Mouse (Mus musculus): ENCODE measurements around the gene Pik3cg. TPM values are rescaled to one million over a fixed set of nuclear protein-coding genes. Genes with fewer than 3 reads are reported as not detected.
"Not testable (repeated sequence)": the region's sequence is repeated elsewhere in the genome, so short reads cannot be mapped to it uniquely, and the experiment has no call there.

Pik3cg gene
- polyA plus RNA-seq (2012; fragmentation: generic; extraction: Trizol) = not detected

DNA sequence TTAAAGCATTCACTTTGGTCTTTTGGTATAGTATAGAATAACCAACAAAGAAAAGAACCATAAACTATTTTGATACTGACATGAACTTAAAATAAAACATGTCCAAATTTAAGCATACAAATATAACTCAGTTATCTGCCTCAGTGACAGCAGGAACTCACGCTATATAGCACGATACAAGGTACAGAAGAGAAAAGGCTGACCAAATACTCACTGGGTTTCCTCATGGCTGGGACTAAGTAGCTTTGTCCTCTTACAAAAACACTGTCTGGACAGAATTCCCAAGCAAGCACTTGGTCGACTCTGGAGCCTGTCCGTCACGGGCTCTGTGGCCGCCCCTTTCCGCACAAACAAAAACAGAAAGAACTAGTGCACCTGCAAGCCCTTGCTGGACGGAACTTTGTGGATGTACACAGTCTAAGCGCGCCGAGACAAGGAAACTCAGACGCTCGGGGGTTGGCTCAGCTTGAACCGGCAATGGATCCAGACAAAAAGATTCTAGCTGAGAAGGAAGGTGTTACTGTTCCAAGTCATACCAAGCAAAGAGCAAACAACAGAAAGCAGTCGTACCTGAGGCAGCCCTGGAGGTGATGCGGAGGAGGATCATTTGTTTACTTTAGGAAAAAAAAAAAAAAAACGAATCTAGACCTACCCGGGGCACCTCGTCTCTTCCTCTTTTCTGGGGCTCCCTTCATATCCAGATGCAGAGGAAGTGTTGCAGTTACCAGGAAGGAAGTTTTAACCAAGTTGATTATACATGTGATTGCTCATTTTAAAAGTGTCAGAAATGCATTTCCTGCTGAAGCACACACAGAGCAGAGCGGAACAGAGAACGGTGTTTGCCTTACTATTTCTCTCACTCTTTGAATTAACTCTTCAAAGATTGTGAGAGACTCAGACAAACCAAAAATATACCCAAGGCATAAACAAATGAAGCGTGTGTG is at the start of gene Pik3cg:
Gene Pik3cg, minus strand, starts transcription at position 712 of the 944 bp plus-strand sequence.
- TF ChIP-seq CEBPB (IDR thresholded peaks at IDR 0.05; ENCODE audit: insufficient read depth, poor library complexity, severe bottlenecking) (no peak), SRF (IDR thresholded peaks at IDR 0.05; ENCODE audit: control insufficient read depth, insufficient read length, low read depth) (no peak), MYOG (IDR thresholded peaks at IDR 0.05; ENCODE audit: control insufficient read depth in 1 of 3, insufficient read depth in 1 of 3, insufficient read length in 2 of 3, low read depth in 2 of 3) (no peak)
- no peak within 1 kb of the TSS for H3K4me3 ChIP-seq
- no peak within 1 kb of the TSS for H3ac ChIP-seq (ENCODE audit: control insufficient read depth, insufficient read length)
- no peaks in the 10 kb centered on the region for H3K36me3 ChIP-seq (ENCODE audit: control insufficient read depth, insufficient read depth)
- no peaks in the 10 kb centered on the region for H3K79me2 ChIP-seq (ENCODE audit: control insufficient read depth, insufficient read depth)
- no peaks in the 10 kb centered on the region for H3K27me3 ChIP-seq (ENCODE audit: control insufficient read depth, insufficient read depth, insufficient read length)
- no peak within 1 kb of the TSS for H3K4me2 ChIP-seq (ENCODE audit: low read depth)

DNA sequence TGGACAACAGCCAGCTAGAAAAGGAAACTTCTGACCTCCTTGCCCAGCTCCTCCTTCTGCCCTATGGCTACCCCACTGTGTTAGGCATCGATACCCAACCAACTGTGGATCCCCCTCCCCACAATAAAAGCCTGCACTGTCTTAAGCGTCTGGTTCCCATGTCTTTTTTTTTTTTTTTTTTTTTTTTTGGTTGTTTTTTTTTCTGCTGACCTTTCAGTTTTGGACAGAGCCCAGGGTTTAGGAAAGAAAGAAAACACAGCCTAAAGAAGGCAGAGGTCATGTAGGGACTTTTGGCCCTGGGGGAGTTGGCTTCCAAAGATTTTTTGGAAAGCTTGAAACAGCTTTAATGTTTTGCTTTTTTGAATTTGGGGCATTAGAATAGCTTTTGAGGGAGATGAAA is 40.0 kb upstream of the Pik3cg start:
- H3K4me2 ChIP-seq (ENCODE audit: low read depth) = no peak overlapping the region
- H3K4me3 ChIP-seq = no peak overlapping the region
- no peaks in the 10 kb centered on the region for H3K79me2 ChIP-seq (ENCODE audit: control insufficient read depth, insufficient read depth)
- no peak for TF ChIP-seq SRF (IDR thresholded peaks at IDR 0.05; ENCODE audit: control insufficient read depth, insufficient read length, low read depth)
- TF ChIP-seq POLR2A (IDR thresholded peaks at IDR 0.05; ENCODE audit: insufficient read length, low read depth) = no peak
- no peak for TF ChIP-seq USF1 (IDR thresholded peaks at IDR 0.05; ENCODE audit: low read depth)
- TF ChIP-seq E2F4 (IDR thresholded peaks at IDR 0.05; ENCODE audit: insufficient read depth) = no peak
- TF ChIP-seq TCF12 (IDR thresholded peaks at IDR 0.05; ENCODE audit: insufficient read depth, poor library complexity, severe bottlenecking) = no peak
- no peak for TF ChIP-seq CEBPB (IDR thresholded peaks at IDR 0.05; ENCODE audit: insufficient read depth, poor library complexity, severe bottlenecking)
- no peak for TF ChIP-seq REST (IDR thresholded peaks at IDR 0.05; ENCODE audit: insufficient read depth, insufficient read length)
- TF ChIP-seq MAX (IDR thresholded peaks at IDR 0.05; ENCODE audit: low read depth) = no peak
- no peaks in the 10 kb centered on the region for H3K36me3 ChIP-seq (ENCODE audit: control insufficient read depth, insufficient read depth)
- H3ac ChIP-seq (ENCODE audit: control insufficient read depth, insufficient read length) = no peak overlapping the region
- no peaks in the 10 kb centered on the region for H3K27me3 ChIP-seq (ENCODE audit: control insufficient read depth, insufficient read depth, insufficient read length)

DNA sequence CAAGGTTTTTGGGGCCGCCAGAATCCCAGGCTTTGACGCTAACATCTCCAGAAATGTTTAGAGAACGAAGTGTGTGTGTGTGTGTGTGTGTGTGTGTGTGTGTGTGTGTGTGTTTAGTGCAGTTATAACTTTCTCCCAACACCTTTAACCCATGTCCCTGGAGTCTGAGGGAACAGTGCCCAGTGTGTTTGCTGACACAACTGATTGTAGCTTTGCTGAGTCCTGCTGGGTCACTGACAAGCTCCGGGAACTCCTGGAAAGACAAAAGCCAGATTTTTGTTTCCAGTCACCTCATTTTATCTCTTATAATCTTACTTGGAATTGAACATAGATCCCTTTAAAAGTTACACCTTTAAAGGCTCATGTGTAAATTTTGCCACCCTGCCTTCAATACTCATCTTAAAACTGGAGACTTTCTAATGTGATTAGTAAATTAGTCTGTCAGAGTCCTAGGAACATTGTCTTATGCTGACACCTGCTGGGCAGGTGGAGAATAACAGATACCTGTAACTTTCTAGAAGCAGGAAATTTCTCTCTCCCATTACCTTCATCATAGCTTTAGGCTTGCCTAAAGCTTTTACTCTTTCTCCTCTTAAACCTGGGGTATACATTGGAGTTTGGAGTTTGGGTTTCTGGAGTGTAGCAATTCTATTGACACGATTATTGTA is 37.2 kb upstream of the Pik3cg start:
- TF ChIP-seq REST (IDR thresholded peaks at IDR 0.05; ENCODE audit: insufficient read depth, insufficient read length) (no peak), MYOG (IDR thresholded peaks at IDR 0.05; ENCODE audit: control insufficient read depth in 1 of 3, insufficient read depth in 1 of 3, insufficient read length in 2 of 3, low read depth in 2 of 3) (no peak), TCF3 (IDR thresholded peaks at IDR 0.05; ENCODE audit: insufficient read length, low read depth) (no peak), POLR2A (IDR thresholded peaks at IDR 0.05; ENCODE audit: insufficient read length, low read depth) (no peak), MAX (IDR thresholded peaks at IDR 0.05; ENCODE audit: low read depth) (no peak), CEBPB (IDR thresholded peaks at IDR 0.05; ENCODE audit: insufficient read depth, poor library complexity, severe bottlenecking) (no peak), E2F4 (IDR thresholded peaks at IDR 0.05; ENCODE audit: insufficient read depth) (no peak), MYOD1 (IDR thresholded peaks at IDR 0.05; ENCODE audit: control insufficient read depth in 1 of 3, insufficient read length in 2 of 3, low read depth in 2 of 3) (no peak)
- no peaks in the 10 kb centered on the region for H3K27me3 ChIP-seq (ENCODE audit: control insufficient read depth, insufficient read depth, insufficient read length)
- H3K4me3 ChIP-seq = no peak overlapping the region
- no peak overlapping the region for H3ac ChIP-seq (ENCODE audit: control insufficient read depth, insufficient read length)
- H3K79me2 ChIP-seq (ENCODE audit: control insufficient read depth, insufficient read depth) = no peaks in the 10 kb centered on the region
- no peaks in the 10 kb centered on the region for H3K36me3 ChIP-seq (ENCODE audit: control insufficient read depth, insufficient read depth)
- no peak overlapping the region for H3K4me2 ChIP-seq (ENCODE audit: low read depth)

DNA sequence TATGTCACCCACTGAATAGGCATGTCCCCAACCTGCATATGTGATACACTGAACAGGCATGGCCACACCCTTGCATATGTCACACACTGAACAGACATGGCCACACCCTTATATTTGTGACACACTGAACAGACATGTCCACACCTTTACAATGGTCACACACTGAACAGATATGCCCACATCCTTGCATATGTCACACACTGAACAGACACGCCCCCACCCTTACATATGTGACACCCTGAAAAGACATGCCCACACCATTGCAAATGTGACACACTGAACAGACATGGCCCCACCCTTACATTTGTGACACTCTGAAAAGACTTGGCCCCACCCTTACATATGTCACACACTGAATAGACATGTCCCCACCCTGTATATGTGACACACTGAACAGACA is 35.1 kb upstream of the Pik3cg start:
- Histone ChIP-seq H3ac (ENCODE audit: control insufficient read depth, insufficient read length) (no peak overlapping the region), H3K27me3 (ENCODE audit: control insufficient read depth, insufficient read depth, insufficient read length) (no peaks in the 10 kb centered on the region), H3K79me2 (ENCODE audit: control insufficient read depth, insufficient read depth) (no peaks in the 10 kb centered on the region), H3K36me3 (ENCODE audit: control insufficient read depth, insufficient read depth) (no peaks in the 10 kb centered on the region), H3K4me2 (ENCODE audit: low read depth) (no peak overlapping the region), H3K4me3 (no peak overlapping the region)
- TF ChIP-seq MYOD1 (IDR thresholded peaks at IDR 0.05; ENCODE audit: control insufficient read depth in 1 of 3, insufficient read length in 2 of 3, low read depth in 2 of 3) (no peak), POLR2A (IDR thresholded peaks at IDR 0.05; ENCODE audit: insufficient read length, low read depth) (no peak), CEBPB (IDR thresholded peaks at IDR 0.05; ENCODE audit: insufficient read depth, poor library complexity, severe bottlenecking) (no peak), MYOG (IDR thresholded peaks at IDR 0.05; ENCODE audit: control insufficient read depth in 1 of 3, insufficient read depth in 1 of 3, insufficient read length in 2 of 3, low read depth in 2 of 3) (no peak), USF1 (IDR thresholded peaks at IDR 0.05; ENCODE audit: low read depth) (no peak), POLR2AphosphoS2 (IDR thresholded peaks at IDR 0.05; ENCODE audit: insufficient read length, low read depth) (no peak), TCF3 (IDR thresholded peaks at IDR 0.05; ENCODE audit: insufficient read length, low read depth) (no peak), REST (IDR thresholded peaks at IDR 0.05; ENCODE audit: insufficient read depth, insufficient read length) (no peak), TCF12 (IDR thresholded peaks at IDR 0.05; ENCODE audit: insufficient read depth, poor library complexity, severe bottlenecking) (no peak), MAX (IDR thresholded peaks at IDR 0.05; ENCODE audit: low read depth) (no peak), E2F4 (IDR thresholded peaks at IDR 0.05; ENCODE audit: insufficient read depth) (no peak), SRF (IDR thresholded peaks at IDR 0.05; ENCODE audit: control insufficient read depth, insufficient read length, low read depth) (no peak)

DNA sequence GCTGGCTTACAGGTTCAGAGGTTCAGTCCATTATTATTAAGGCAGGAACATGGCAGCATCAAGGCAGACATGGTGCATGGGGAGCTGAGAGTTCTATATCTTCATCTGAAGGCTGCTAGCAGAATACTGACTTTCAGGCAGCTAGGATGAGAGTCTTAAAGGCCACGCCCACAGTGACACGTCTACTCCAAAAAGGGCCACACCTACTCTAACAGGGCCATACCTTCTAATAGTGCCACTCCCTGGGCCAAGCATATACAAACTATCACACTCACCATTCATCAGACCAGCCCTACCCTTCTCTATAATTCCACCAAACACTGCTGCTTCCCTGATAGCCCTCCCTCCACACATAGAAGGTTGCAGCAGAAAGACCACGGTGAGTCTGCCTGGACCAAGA is 30.7 kb upstream of the Pik3cg start:
- not testable (repeated sequence) for H3K4me3 ChIP-seq; H3K4me2 ChIP-seq (ENCODE audit: low read depth); H3K79me2 ChIP-seq (ENCODE audit: control insufficient read depth, insufficient read depth); H3ac ChIP-seq (ENCODE audit: control insufficient read depth, insufficient read length); H3K36me3 ChIP-seq (ENCODE audit: control insufficient read depth, insufficient read depth); H3K27me3 ChIP-seq (ENCODE audit: control insufficient read depth, insufficient read depth, insufficient read length)

All from myocyte (in vitro differentiated cells).